Mouse (Mus musculus): ENCODE measurements around the gene Rnd1. TPM values are rescaled to one million over a fixed set of nuclear protein-coding genes. Genes with fewer than 3 reads are reported as not detected.

Gene Rnd1
- total and polyA plus RNA-seq, 2 experiments from 2014 or later: 24.1 to 34.1 TPM

- no peak overlapping the region for H3K4me3 ChIP-seq (ENCODE audit: low read depth, low read length)
- peaks cover 11% of the 10 kb centered on the region for H3K4me1 ChIP-seq (ENCODE audit: insufficient read depth)
- no peaks in the 10 kb centered on the region for H3K36me3 ChIP-seq (ENCODE audit: insufficient read depth)
- H3K4me2 ChIP-seq (ENCODE audit: low read depth): no peak overlapping the region
- no peak for TF ChIP-seq CTCF (IDR thresholded peaks at IDR 0.05; ENCODE audit: low read depth)
- ATAC-seq (no peak), DNase-seq (no peak)
- H3K9me3 ChIP-seq (ENCODE audit: low read length): no peaks in the 10 kb centered on the region
- H3K27ac ChIP-seq (ENCODE audit: low read depth, low read length): no peak overlapping the region
- no peaks in the 10 kb centered on the region for H3K27me3 ChIP-seq (ENCODE audit: insufficient read depth, low read length)
- 26% methylated on average over 8 of the region's 8 CpGs for WGBS
- H3K9ac ChIP-seq: no peak overlapping the region
Measured at GRCm38 (mm10) chr15:98626078-98626477, 51.2 kb downstream of the Rnd1 start.

GRCm38 (mm10) chr15:98623361-98623821, 53.9 kb downstream of the Rnd1 start:
- TF ChIP-seq CTCF (IDR thresholded peaks at IDR 0.05; ENCODE audit: low read depth): no peak
- 57% methylated on average over 5 of the region's 5 CpGs for WGBS
- Histone ChIP-seq H3K4me3 (ENCODE audit: low read depth, low read length) (no peak overlapping the region), H3K36me3 (ENCODE audit: insufficient read depth) (no peaks in the 10 kb centered on the region), H3K4me2 (ENCODE audit: low read depth) (no peak overlapping the region), H3K9me3 (ENCODE audit: low read length) (no peaks in the 10 kb centered on the region), H3K4me1 (ENCODE audit: insufficient read depth) (peaks cover 3% of the 10 kb centered on the region; the same call in 1 of the 2 replicates), H3K9ac (no peak overlapping the region), H3K27me3 (ENCODE audit: insufficient read depth, low read length) (no peaks in the 10 kb centered on the region), H3K27ac (ENCODE audit: low read depth, low read length) (no peak overlapping the region)
- DNase-seq (no peak), ATAC-seq (no peak)

DNA sequence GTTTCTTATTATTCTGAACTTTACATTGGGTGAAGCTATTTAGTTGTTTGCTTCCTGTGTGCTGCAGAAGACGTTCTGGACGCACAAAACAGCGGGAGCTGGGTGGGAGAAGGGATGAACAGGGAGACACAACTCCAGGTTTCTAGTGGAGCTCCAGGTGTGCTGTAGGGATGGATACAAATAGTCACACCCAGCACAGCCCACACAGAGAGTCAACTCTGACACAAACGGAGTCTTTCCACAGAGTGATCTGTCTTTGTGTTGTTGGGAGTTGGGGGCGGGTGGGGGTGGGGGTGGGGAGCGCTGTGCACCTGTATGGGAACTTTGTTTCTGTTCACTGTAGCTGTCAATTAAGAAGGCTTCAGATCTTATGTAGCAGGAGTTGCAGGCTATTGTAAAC, 54.5 kb downstream of the Rnd1 start:
- Histone ChIP-seq H3K4me3 (ENCODE audit: low read depth, low read length) (no peak overlapping the region), H3K27ac (ENCODE audit: low read depth, low read length) (no peak overlapping the region), H3K9ac (no peak overlapping the region), H3K36me3 (ENCODE audit: insufficient read depth) (no peaks in the 10 kb centered on the region), H3K4me2 (ENCODE audit: low read depth) (no peak overlapping the region), H3K4me1 (ENCODE audit: insufficient read depth) (no peaks in the 10 kb centered on the region), H3K27me3 (ENCODE audit: insufficient read depth, low read length) (no peaks in the 10 kb centered on the region), H3K9me3 (ENCODE audit: low read length) (no peaks in the 10 kb centered on the region)
- no peak for TF ChIP-seq CTCF (IDR thresholded peaks at IDR 0.05; ENCODE audit: low read depth)
- DNase-seq (no peak), ATAC-seq (no peak)
- WGBS: 18% methylated on average over 6 of the region's 6 CpGs

DNA sequence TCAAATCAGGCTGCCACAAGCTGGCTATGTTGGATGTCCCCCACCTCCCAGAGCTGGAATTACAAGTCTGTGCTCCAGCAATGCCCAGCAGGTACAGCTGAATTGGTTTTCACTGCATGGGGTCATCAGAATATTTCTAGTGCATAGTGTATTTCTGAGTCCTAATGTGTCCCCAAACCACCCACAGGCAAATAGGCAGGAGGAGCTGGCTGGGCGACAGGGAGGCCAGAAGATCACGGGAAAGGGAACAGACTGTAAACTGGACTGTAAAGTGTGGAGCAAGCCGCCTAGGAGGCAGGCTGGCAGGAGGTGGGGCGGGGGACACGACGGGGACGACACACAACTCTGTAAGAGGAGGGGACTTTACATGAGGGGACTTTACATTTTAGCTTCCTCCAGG, 55.1 kb downstream of the Rnd1 start:
- ATAC-seq (no peak), DNase-seq (no peak)
- H3K27ac ChIP-seq (ENCODE audit: low read depth, low read length): no peak overlapping the region
- no peaks in the 10 kb centered on the region for H3K4me1 ChIP-seq (ENCODE audit: insufficient read depth)
- H3K4me3 ChIP-seq (ENCODE audit: low read depth, low read length): no peak overlapping the region
- WGBS: 8% methylated on average over 7 of the region's 7 CpGs
- H3K9ac ChIP-seq: no peak overlapping the region
- H3K4me2 ChIP-seq (ENCODE audit: low read depth): no peak overlapping the region
- H3K36me3 ChIP-seq (ENCODE audit: insufficient read depth): no peaks in the 10 kb centered on the region
- no peaks in the 10 kb centered on the region for H3K9me3 ChIP-seq (ENCODE audit: low read length)
- TF ChIP-seq CTCF (IDR thresholded peaks at IDR 0.05; ENCODE audit: low read depth): no peak
- no peaks in the 10 kb centered on the region for H3K27me3 ChIP-seq (ENCODE audit: insufficient read depth, low read length)

GRCm38 (mm10) chr15:98617176-98617537, 60.1 kb downstream of the Rnd1 start:
- WGBS: under 1% methylated on average over 12 of the region's 12 CpGs
- Histone ChIP-seq H3K9me3 (ENCODE audit: low read length) (no peaks in the 10 kb centered on the region), H3K27me3 (ENCODE audit: insufficient read depth, low read length) (no peaks in the 10 kb centered on the region), H3K27ac (ENCODE audit: low read depth, low read length) (no peak overlapping the region), H3K4me1 (ENCODE audit: insufficient read depth) (no peaks in the 10 kb centered on the region), H3K36me3 (ENCODE audit: insufficient read depth) (no peaks in the 10 kb centered on the region), H3K4me2 (ENCODE audit: low read depth) (no peak overlapping the region), H3K9ac (no peak overlapping the region), H3K4me3 (ENCODE audit: low read depth, low read length) (no peak overlapping the region)
- TF ChIP-seq CTCF (IDR thresholded peaks at IDR 0.05; ENCODE audit: low read depth): peak; percentile 92
- DNase-seq (peak; percentile 92), ATAC-seq (peak; percentile 74)

GRCm38 (mm10) chr15:98616362-98617175, 60.7 kb downstream of the Rnd1 start:
- H3K9me3 ChIP-seq (ENCODE audit: low read length): no peaks in the 10 kb centered on the region
- no peak overlapping the region for H3K27ac ChIP-seq (ENCODE audit: low read depth, low read length)
- no peaks in the 10 kb centered on the region for H3K4me1 ChIP-seq (ENCODE audit: insufficient read depth)
- H3K27me3 ChIP-seq (ENCODE audit: insufficient read depth, low read length): no peaks in the 10 kb centered on the region
- no peak overlapping the region for H3K4me3 ChIP-seq (ENCODE audit: low read depth, low read length)
- no peak for TF ChIP-seq CTCF (IDR thresholded peaks at IDR 0.05; ENCODE audit: low read depth)
- H3K4me2 ChIP-seq (ENCODE audit: low read depth): no peak overlapping the region
- 36% methylated on average over 20 of the region's 20 CpGs for WGBS
- ATAC-seq (no peak), DNase-seq (no peak)
- no peak overlapping the region for H3K9ac ChIP-seq
- H3K36me3 ChIP-seq (ENCODE audit: insufficient read depth): no peaks in the 10 kb centered on the region

DNA sequence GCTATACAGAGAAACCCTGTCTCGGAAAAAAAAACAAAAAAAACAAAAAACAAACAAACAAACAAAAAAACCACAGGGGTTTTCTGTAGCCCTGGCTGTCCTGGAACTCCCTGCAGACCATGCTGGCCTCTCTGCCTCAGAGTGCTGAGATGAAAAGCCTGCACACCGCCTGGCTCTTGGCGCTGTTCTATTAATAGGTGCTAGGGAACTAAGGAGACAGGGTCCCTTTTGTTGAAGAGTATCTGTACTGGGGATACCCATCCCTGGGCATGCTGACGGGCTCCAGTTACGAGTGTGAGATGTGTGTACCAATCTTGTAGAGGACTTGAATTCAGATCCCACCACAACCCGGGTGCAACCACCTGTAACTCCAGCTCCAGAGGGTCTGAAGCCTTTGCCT, 61.5 kb downstream of the Rnd1 start:
- no peak for DNase-seq
- ATAC-seq: no peak

More for the DNA sequence above, 61.5 kb downstream of the Rnd1 start:
- H3K4me3 ChIP-seq (ENCODE audit: low read depth, low read length): no peak overlapping the region
- H3K4me1 ChIP-seq (ENCODE audit: insufficient read depth): no peaks in the 10 kb centered on the region
- H3K9me3 ChIP-seq (ENCODE audit: low read length): no peaks in the 10 kb centered on the region
- no peak overlapping the region for H3K4me2 ChIP-seq (ENCODE audit: low read depth)
- no peaks in the 10 kb centered on the region for H3K36me3 ChIP-seq (ENCODE audit: insufficient read depth)
- no peaks in the 10 kb centered on the region for H3K27me3 ChIP-seq (ENCODE audit: insufficient read depth, low read length)
- no peak for TF ChIP-seq CTCF (IDR thresholded peaks at IDR 0.05; ENCODE audit: low read depth)
- H3K9ac ChIP-seq: no peak overlapping the region
- H3K27ac ChIP-seq (ENCODE audit: low read depth, low read length): no peak overlapping the region
- 64% methylated on average over 6 of the region's 6 CpGs for WGBS

Data from forebrain, postnatal 0 days (tissue).